Mouse (Mus musculus) kidney, embryonic 14.5 days (tissue): Measurements from ENCODE around the gene Tyrobp. TPM values are rescaled to one million over a fixed set of nuclear protein-coding genes. Genes with fewer than 3 reads are reported as not detected.
A peak's percentile ranks its signal among the peaks of the same experiment; 100 is the strongest.

Source experiments
- ATAC-seq: fragments of 200-750 bp; cut with Nextera tagmentation; 2 replicates; pipeline ENCODE4 v1.8.0; 2017; ENCODE audit warnings: moderate number of reproducible peaks, mild to moderate bottlenecking, moderate TSS enrichment, moderate library complexity; ENCODE audit not compliant: low FRiP score, low TSS enrichment
- H3K27ac ChIP-seq: fragments of 300-500 bp; sonication (generic); 2 replicates; pipeline ENCODE4 v1.5.1; 2014; ENCODE audit warnings: low read depth, mild to moderate bottlenecking, low read length, moderate library complexity, mixed read lengths
- H3K27me3 ChIP-seq: fragments of 300-500 bp; sonication (generic); 2 replicates; pipeline ENCODE4 v1.6.1; 2014; ENCODE audit warnings: mild to moderate bottlenecking, low read length; ENCODE audit not compliant: control insufficient read depth, insufficient read depth
- H3K36me3 ChIP-seq: fragments of 300-500 bp; sonication (generic); 2 replicates; pipeline ENCODE4 v1.6.1; 2014; ENCODE audit warnings: low read length, mixed read lengths; ENCODE audit not compliant: control insufficient read depth, insufficient read depth
- H3K4me1 ChIP-seq: fragments of 300-500 bp; sonication (generic); 2 replicates; pipeline ENCODE4 v1.6.1; 2014; ENCODE audit warnings: low read length, mixed read lengths; ENCODE audit not compliant: control insufficient read depth, insufficient read depth
- H3K4me2 ChIP-seq: fragments of 300-500 bp; sonication (generic); replicated peaks from 2 replicates; pipeline ENCODE4 v1.6.1; 2014; ENCODE audit warnings: low read depth, mild to moderate bottlenecking, low read length
- H3K4me3 ChIP-seq: fragments of 300-500 bp; sonication (generic); 2 replicates; pipeline ENCODE4 v1.5.1; 2014; ENCODE audit warnings: mild to moderate bottlenecking, low read length
- H3K9ac ChIP-seq: fragments of 300-500 bp; sonication (generic); 2 replicates; pipeline ENCODE4 v1.6.1; 2014; ENCODE audit warnings: low read depth, mild to moderate bottlenecking, low read length, moderate library complexity
- H3K9me3 ChIP-seq: fragments of 300-500 bp; sonication (generic); 2 replicates; pipeline ENCODE4 v1.6.1; 2016; ENCODE audit warnings: low read length; ENCODE audit not compliant: control insufficient read depth
- WGBS: fragments of 180-500 bp; shearing (Covaris S2); extraction: QIAGEN DNeasy Blood & Tissue Kit; methylation state at CpG from one replicate; pipeline ENCODE4 v1.1.7; 2014; 5-methylcytosine and 5-hydroxymethylcytosine counted together
- polyA plus RNA-seq: library from polyadenylated mRNA; unstranded; fragments of >200 nt; fragmentation: Nextera tagmentation; extraction: Ambion mirVana; gene quantifications from 2 replicates; pipeline ENCODE4 v1.2.1, GENCODE M21; 2014

Tyrobp gene
- polyA plus RNA-seq, result 23.8 and 26.7 TPM in 2 replicates

DNA sequence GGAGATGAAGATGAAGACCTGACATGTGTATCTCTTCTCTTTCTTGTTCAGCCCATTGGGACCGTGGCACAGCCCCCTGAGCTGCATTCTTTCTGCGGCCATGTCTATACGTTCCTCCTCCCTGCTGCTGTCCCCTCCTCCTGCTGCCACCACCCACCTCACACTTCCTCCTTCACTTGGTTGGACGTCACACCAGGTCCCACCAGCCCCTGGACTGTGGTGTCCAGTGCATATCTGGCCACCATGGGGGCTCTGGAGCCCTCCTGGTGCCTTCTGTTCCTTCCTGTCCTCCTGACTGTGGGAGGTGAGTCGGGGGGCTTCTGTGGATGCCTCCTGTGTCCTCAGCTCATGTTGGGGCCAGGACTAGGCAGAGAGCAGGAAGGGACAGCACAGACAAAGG is at the start of gene Tyrobp:
Tyrobp (plus strand) TSS at position 165 of the 400 bp plus-strand sequence.
- no peak for ATAC-seq
- no peaks in the 10 kb centered on the region for H3K9me3 ChIP-seq
- no peaks in the 10 kb centered on the region for H3K27me3 ChIP-seq
- H3K36me3 ChIP-seq, result no peaks in the 10 kb centered on the region
- H3K4me3 ChIP-seq, result no peak within 1 kb of the TSS
- no peak within 1 kb of the TSS for H3K9ac ChIP-seq
- 57% methylated on average over 5 of the region's 5 CpGs for WGBS
- no peaks in the 10 kb centered on the region for H3K4me1 ChIP-seq
- H3K27ac ChIP-seq, result no peak within 1 kb of the TSS
- H3K4me2 ChIP-seq, result no peak within 1 kb of the TSS

DNA sequence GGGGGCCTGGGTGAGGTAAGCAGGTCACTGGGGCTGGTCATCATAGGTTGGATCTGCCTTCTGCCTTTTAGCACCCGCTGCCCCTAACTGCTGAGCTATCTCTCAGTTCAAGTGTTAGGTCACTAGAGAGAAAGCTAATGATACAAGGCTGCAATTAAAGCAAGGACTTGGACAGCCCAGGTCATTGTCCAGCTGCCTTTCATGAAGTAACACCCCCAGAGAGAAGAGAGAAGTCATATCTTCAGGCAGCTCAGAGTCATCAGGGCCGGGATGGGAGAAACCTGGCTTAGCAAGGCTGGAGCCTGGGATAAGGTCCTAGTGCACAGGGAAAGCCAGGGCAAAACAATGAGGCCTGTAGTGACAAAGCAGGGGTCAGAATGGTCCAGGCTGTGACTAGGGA is 46.1 kb upstream of the Tyrobp start:
- no peak overlapping the region for H3K4me3 ChIP-seq
- ATAC-seq, result no peak
- no peak overlapping the region for H3K4me2 ChIP-seq
- peaks cover 4% of the 10 kb centered on the region; the same call in 1 of the 2 replicates for H3K27me3 ChIP-seq
- no peak overlapping the region for H3K9ac ChIP-seq
- 65% methylated on average over 2 of the region's 2 CpGs for WGBS
- no peak overlapping the region for H3K27ac ChIP-seq
- no peaks in the 10 kb centered on the region for H3K36me3 ChIP-seq
- H3K4me1 ChIP-seq, result peaks cover 6% of the 10 kb centered on the region; the same call in 1 of the 2 replicates
- no peaks in the 10 kb centered on the region for H3K9me3 ChIP-seq

DNA sequence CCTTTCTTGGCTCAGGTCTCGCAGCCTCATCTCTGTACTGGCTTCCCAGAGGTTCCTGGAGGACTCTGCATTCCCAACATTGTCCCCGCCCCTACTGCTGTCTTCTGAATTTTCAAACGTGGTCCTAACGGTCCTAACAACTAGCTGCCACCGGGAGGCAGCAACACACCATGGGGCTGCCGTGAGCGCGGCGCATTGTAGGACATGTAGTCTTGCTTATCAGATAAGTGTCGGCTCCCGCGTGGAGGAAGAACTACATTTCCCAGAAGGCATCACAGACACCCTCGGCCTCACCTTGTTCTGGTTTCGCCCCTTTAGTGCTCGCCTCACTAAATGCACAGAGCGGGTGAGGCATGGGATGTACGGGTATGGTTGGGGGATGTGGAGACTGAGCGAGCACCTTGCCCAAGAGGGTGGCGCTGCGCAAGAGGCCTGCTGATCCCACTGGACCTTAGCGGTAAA is 40.0 kb upstream of the Tyrobp start:
- Histone ChIP-seq H3K36me3 (no peaks in the 10 kb centered on the region), H3K4me1 (no peaks in the 10 kb centered on the region), H3K9me3 (no peaks in the 10 kb centered on the region), H3K4me2 (peak overlapping the region; percentile 49), H3K9ac (peak overlapping the region; percentile 47; the same call in 1 of the 2 replicates), H3K27ac (no peak overlapping the region), H3K27me3 (no peaks in the 10 kb centered on the region), H3K4me3 (peak overlapping the region; percentile 39)
- peak; percentile 99 for ATAC-seq
- under 1% methylated on average over 21 of the region's 21 CpGs for WGBS

DNA sequence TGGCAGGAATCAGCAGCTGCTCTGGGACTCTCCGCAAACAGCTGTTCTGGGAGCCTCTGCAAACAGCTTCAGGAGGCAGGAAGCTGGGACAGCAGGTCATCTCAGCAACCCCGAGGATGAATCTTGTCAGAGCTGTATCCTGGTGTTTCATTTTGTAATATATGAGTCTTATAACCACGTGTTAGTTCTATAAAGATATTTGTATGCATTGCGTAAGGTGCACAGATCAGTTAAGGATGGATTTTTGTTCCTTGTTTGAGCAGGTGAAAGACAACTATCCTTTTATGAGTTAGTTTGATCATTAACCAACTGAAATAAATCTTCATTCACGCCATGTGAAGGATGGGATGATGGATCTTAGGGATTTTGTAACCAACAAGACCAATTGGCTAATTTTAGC is 33.5 kb upstream of the Tyrobp start:
- H3K4me3 ChIP-seq, result no peak overlapping the region
- no peak overlapping the region for H3K27ac ChIP-seq
- H3K4me2 ChIP-seq, result no peak overlapping the region
- H3K27me3 ChIP-seq, result no peaks in the 10 kb centered on the region
- ATAC-seq, result no peak
- H3K9ac ChIP-seq, result no peak overlapping the region
- no peaks in the 10 kb centered on the region for H3K36me3 ChIP-seq
- 62% methylated on average over 5 of the region's 5 CpGs for WGBS
- H3K4me1 ChIP-seq, result no peaks in the 10 kb centered on the region
- no peaks in the 10 kb centered on the region for H3K9me3 ChIP-seq

DNA sequence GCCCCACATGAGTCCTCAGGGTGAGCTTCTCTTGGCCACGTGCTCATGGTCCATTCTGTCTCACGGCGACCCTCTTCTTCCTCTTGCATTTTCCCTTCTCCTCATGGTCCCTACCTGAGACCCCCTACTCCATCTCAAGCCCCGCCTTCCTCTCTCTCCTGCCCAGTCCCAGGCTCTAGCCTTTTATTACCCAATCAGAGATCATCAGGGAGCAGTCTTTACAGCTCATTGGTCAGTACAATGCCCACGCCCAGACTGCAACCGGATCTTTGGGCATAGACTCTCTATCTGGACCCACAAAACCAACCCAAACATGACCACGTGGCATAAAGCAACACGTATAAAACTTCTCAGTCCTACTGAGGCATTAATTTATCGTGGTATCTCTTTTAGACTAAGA is 29.5 kb upstream of the Tyrobp start:
- WGBS, result 87% methylated on average over 9 of the region's 9 CpGs
- H3K9me3 ChIP-seq, result no peaks in the 10 kb centered on the region

DNA sequence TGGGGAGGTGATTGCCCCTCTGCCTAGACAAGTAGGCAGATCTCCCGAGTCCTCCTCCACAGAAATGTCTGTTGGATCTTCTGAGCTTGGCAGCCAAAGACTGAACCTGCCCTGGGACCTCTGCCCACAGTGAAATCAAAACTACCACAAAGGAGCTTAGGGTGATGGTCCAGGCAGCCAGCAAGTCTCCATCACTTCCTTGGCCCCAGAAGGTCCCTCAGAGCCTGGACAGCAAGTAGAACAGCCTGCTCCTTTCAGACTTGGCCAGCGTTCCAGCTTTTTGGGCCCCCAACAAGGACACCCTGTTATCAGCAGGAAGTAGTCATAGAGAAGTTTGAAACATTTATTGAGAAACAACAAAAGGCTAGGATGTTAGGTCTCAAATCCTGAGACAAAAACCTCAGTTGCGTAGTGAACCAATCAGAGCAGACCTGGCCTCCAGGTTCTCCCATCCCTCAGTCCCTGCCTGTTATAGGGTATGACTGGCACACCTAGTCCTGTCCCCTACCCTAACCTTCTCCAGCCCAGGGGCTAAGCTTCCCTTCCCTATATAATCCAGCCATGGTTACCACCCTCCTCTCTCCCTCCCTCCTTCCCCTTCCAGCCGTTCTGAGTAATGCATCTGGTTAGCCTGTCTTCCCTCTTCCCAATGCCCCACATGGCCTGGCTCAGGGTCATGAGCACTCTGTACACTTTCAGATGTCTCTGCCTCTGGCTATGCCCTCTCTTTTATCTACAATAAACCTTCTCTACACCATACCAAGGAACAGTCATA is 20.6 kb upstream of the Tyrobp start:
- no peak for ATAC-seq
- Histone ChIP-seq H3K4me1 (no peaks in the 10 kb centered on the region), H3K27me3 (no peaks in the 10 kb centered on the region), H3K4me3 (no peak overlapping the region), H3K4me2 (no peak overlapping the region), H3K36me3 (no peaks in the 10 kb centered on the region), H3K9me3 (no peaks in the 10 kb centered on the region), H3K27ac (no peak overlapping the region), H3K9ac (no peak overlapping the region)
- 61% methylated on average over 4 of the region's 4 CpGs for WGBS

More for the DNA sequence above, 29.5 kb upstream of the Tyrobp start:
- no peak overlapping the region for H3K27ac ChIP-seq
- H3K4me3 ChIP-seq, result no peak overlapping the region
- no peaks in the 10 kb centered on the region for H3K36me3 ChIP-seq
- no peak overlapping the region for H3K4me2 ChIP-seq
- no peak for ATAC-seq
- H3K4me1 ChIP-seq, result no peaks in the 10 kb centered on the region
- no peaks in the 10 kb centered on the region for H3K27me3 ChIP-seq
- H3K9ac ChIP-seq, result no peak overlapping the region

DNA sequence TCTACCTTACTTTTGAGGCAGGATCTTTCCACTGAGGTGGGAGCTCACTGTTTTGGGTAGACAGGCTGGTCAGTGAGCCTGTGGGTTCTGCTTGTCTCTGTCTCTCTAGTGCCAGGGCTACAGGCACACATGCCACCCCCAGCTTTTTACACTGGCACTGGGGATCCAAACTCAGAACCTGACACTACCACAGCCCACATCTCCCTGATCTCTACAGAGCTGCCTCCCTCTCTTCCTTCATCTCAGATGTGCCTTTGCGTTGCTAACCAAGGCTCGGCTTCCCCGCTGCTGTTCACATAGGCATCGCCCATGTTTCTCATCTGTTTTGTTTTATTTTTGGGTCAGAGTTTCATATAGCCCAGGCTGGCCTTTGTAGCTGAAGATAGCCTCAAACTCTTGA is 19.9 kb upstream of the Tyrobp start:
- Histone ChIP-seq H3K9ac (no peak overlapping the region), H3K4me1 (no peaks in the 10 kb centered on the region), H3K9me3 (no peaks in the 10 kb centered on the region), H3K27me3 (no peaks in the 10 kb centered on the region), H3K4me3 (no peak overlapping the region), H3K27ac (no peak overlapping the region; the same call in 1 of the 2 replicates), H3K4me2 (no peak overlapping the region), H3K36me3 (no peaks in the 10 kb centered on the region)
- 91% methylated on average over 4 of the region's 4 CpGs for WGBS
- no peak for ATAC-seq

DNA sequence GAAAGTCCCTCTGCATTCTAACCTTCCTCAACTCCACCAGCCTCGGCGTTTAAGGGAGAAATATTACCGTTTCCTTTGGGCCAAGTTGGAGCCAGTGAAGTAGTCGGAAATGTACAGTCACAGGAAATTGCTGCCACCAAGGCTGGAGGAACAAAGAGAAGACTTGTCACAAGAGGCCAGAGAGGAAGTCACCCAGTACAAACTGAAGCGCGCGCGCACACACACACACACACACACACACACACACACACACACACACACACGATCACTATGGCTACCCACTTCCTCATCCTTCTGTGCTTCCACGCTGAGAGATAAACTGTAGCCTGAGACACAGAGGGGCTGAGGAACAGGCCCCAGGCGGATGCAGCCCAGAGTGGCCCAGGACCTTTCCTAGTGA is 19.2 kb upstream of the Tyrobp start:
- no peaks in the 10 kb centered on the region for H3K4me1 ChIP-seq
- H3K4me2 ChIP-seq, result no peak overlapping the region
- no peak overlapping the region for H3K4me3 ChIP-seq
- WGBS, result 37% methylated on average over 11 of the region's 11 CpGs
- ATAC-seq, result no peak
- H3K9me3 ChIP-seq, result no peaks in the 10 kb centered on the region
- H3K27ac ChIP-seq, result no peak overlapping the region; the same call in 1 of the 2 replicates
- no peaks in the 10 kb centered on the region for H3K36me3 ChIP-seq
- no peak overlapping the region for H3K9ac ChIP-seq
- no peaks in the 10 kb centered on the region for H3K27me3 ChIP-seq

DNA sequence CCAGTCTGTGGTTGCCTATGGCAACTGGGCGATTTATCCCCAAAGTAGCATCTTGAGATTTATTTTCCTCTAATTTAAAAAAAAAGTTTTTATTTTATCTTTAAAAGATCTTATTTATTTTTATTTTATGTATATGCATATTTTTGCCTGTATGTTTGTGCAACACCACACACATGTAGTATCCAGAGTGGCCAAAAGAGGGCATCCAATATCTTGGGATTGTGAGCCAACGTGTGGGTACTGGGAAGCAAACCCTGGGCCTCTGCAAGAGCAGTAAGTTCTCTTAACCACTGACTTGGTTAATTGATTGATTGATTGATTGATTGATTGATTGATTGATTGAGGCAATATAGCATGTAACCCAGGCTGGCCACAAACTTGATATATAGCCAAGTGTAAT is 18.7 kb upstream of the Tyrobp start:
- Histone ChIP-seq H3K4me2 (no peak overlapping the region), H3K4me3 (no peak overlapping the region), H3K9me3 (no peaks in the 10 kb centered on the region), H3K9ac (no peak overlapping the region), H3K4me1 (no peaks in the 10 kb centered on the region), H3K27me3 (no peaks in the 10 kb centered on the region), H3K27ac (no peak overlapping the region), H3K36me3 (no peaks in the 10 kb centered on the region)
- WGBS, result 55% methylated on average over 2 of the region's 2 CpGs
- ATAC-seq, result no peak
